Mouse (Mus musculus) limb, embryonic 14.5 days (tissue): Measurements from ENCODE around the gene Spata13. TPM values are rescaled to one million over a fixed set of nuclear protein-coding genes. Genes with fewer than 3 reads are reported as not detected.
A peak's percentile ranks its signal among the peaks of the same experiment; 100 is the strongest.

Source experiments
- ATAC-seq: fragments of 200-750 bp; cut with Nextera tagmentation; 2 replicates; pipeline ENCODE4 v1.8.0; 2017; ENCODE audit warnings: low read depth, moderate number of reproducible peaks, moderate TSS enrichment; ENCODE audit not compliant: low FRiP score
- DNase-seq: peaks from one replicate; pipeline ENCODE4 v3.0.0-alpha.2; 2015; ENCODE audit warnings: low spot score
- H3K27ac ChIP-seq: fragments of 300-500 bp; sonication (generic); replicated peaks from 2 replicates; pipeline ENCODE4 v1.5.1; 2014; ENCODE audit warnings: low read depth, mild to moderate bottlenecking, low read length, moderate library complexity, mixed read lengths
- H3K27me3 ChIP-seq: fragments of 300-500 bp; sonication (generic); 2 replicates; pipeline ENCODE4 v1.6.1; 2014; ENCODE audit warnings: low read length, mixed read lengths; ENCODE audit not compliant: control insufficient read depth, insufficient read depth
- H3K36me3 ChIP-seq: fragments of 300-500 bp; sonication (generic); 2 replicates; pipeline ENCODE4 v1.6.1; 2014; ENCODE audit warnings: mild to moderate bottlenecking, low read length, moderate library complexity, mixed read lengths; ENCODE audit not compliant: control insufficient read depth, insufficient read depth
- H3K4me1 ChIP-seq: fragments of 300-500 bp; sonication (generic); 2 replicates; pipeline ENCODE4 v1.6.1; 2014; ENCODE audit warnings: antibody characterized with exemption, low read length, mixed read lengths; ENCODE audit not compliant: control insufficient read depth, insufficient read depth
- H3K4me2 ChIP-seq: fragments of 300-500 bp; sonication (generic); replicated peaks from 2 replicates; pipeline ENCODE4 v1.6.1; 2014; ENCODE audit warnings: low read depth, mild to moderate bottlenecking, low read length, moderate library complexity; ENCODE audit not compliant: severe bottlenecking
- H3K4me3 ChIP-seq: fragments of 300-500 bp; sonication (generic); replicated peaks from 2 replicates; pipeline ENCODE4 v1.5.1; 2014; ENCODE audit warnings: low read length
- H3K9ac ChIP-seq: fragments of 300-500 bp; sonication (generic); 2 replicates; pipeline ENCODE4 v1.6.1; 2014; ENCODE audit warnings: mild to moderate bottlenecking, low read depth, low read length, moderate library complexity; ENCODE audit not compliant: severe bottlenecking
- H3K9me3 ChIP-seq: fragments of 300-500 bp; sonication (generic); 2 replicates; pipeline ENCODE4 v1.6.1; 2016; ENCODE audit warnings: low read length; ENCODE audit not compliant: control insufficient read depth
- POLR2A ChIP-seq: fragments of 200-500 bp; IDR thresholded peaks from 2 replicates; pipeline ENCODE4 v1.8.0; 2012; ENCODE audit warnings: inconsistent platforms, mild to moderate bottlenecking, moderate library complexity, borderline replicate concordance; ENCODE audit not compliant: insufficient read depth, insufficient read length; ENCODE audit errors: extremely low read depth
- WGBS: fragments of 180-500 bp; shearing (Covaris S2); extraction: QIAGEN DNeasy Blood & Tissue Kit; methylation state at CpG from one replicate; pipeline ENCODE4 v1.1.7; 2014; 5-methylcytosine and 5-hydroxymethylcytosine counted together
- polyA plus RNA-seq, 2 experiments: library from polyadenylated mRNA; depleted of rRNA in 1 of 2; stranded (reverse) in 1 of 2; unstranded in 1 of 2; fragments of >200 nt; fragmentation: Nextera tagmentation in 1 of 2; extraction: Ambion mirVana in 1 of 2; gene quantifications; 2 replicates each; pipeline versions ENCODE4 v1.2.1 to v1.2.3; 2012 to 2014

Spata13 gene
- 6.8 and 7.1 TPM in 2 replicates for polyA plus RNA-seq (2012; rRNA removed)
- polyA plus RNA-seq (2014; fragmentation: Nextera tagmentation; extraction: Ambion mirVana): 9.5 and 9.9 TPM in 2 replicates

GRCm38 (mm10) chr14:60633961-60634864 is at the start of gene Spata13:
Gene Spata13 (plus strand): TSS chr14:60634001.
- DNase-seq: peak; percentile 81
- 0 out of 2 replicates have a peak, but pooled peaks have one; percentile 10 for TF ChIP-seq POLR2A
- Histone ChIP-seq H3K9ac (peak within 1 kb of the TSS; percentile 60), H3K27me3 (peaks cover 6% of the 10 kb centered on the region; the same call in 1 of the 2 replicates), H3K36me3 (no peaks in the 10 kb centered on the region), H3K4me1 (peaks cover 14% of the 10 kb centered on the region), H3K4me3 (peak within 1 kb of the TSS; percentile 61), H3K4me2 (peak within 1 kb of the TSS; percentile 99), H3K27ac (no peak within 1 kb of the TSS), H3K9me3 (no peaks in the 10 kb centered on the region)
- ATAC-seq: peak; percentile 93
- WGBS: 2% methylated on average over 37 of the region's 50 CpGs

DNA sequence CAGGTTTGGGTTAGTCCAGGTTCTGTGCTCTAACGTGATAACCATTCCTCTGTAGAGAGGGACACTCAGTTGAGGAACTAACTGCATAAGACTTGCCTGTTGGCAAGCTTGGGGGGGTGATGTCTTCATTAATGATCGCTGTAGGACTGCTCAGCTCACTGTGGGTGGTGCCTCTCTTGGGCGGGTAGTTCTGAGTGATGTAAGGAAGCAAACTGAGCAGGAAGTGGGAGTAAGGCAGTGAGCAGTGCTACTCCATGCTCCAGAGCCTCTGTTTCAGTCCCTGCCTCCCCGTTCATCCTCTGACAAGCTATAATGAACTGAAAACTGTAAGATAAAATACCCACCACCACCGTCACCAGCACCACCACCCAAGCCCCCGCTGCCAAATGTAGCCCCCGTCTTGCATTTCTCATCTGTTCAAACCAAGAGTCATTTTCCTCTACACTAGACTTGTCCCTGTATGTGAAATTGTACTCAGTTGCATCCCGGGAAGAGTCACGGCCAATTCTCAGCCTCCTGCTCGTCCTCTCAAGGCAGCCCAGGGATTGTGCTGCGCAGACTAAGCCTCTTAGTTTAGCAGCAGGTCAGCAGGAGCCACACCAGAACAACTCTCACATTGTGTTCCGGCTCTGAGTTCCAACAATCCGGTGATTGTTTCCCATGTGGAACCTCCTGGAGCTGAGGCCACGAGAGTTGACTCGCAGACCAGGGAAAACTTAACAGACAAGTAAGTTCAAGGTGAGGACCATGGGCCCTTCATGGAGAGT is 46.9 kb upstream of the Spata13 start:
- Histone ChIP-seq H3K4me3 (no peak overlapping the region), H3K27ac (no peak overlapping the region), H3K9me3 (no peaks in the 10 kb centered on the region), H3K4me2 (no peak overlapping the region), H3K27me3 (no peaks in the 10 kb centered on the region), H3K4me1 (no peaks in the 10 kb centered on the region; the same call in 1 of the 2 replicates), H3K36me3 (no peaks in the 10 kb centered on the region), H3K9ac (no peak overlapping the region)
- ATAC-seq (no peak), DNase-seq (no peak)
- WGBS: 57% methylated on average over 15 of the region's 15 CpGs
- no peak for TF ChIP-seq POLR2A

GRCm38 (mm10) chr14:60589001-60589400 is 44.8 kb upstream of the Spata13 start:
- no peak for ATAC-seq
- WGBS: 76% methylated on average over 2 of the region's 2 CpGs
- no peak overlapping the region for H3K9ac ChIP-seq
- no peak for DNase-seq
- no peaks in the 10 kb centered on the region for H3K36me3 ChIP-seq
- H3K4me2 ChIP-seq: no peak overlapping the region
- TF ChIP-seq POLR2A: no peak
- no peaks in the 10 kb centered on the region for H3K9me3 ChIP-seq
- no peak overlapping the region for H3K27ac ChIP-seq
- no peak overlapping the region for H3K4me3 ChIP-seq
- H3K4me1 ChIP-seq: peaks cover 6% of the 10 kb centered on the region
- H3K27me3 ChIP-seq: no peaks in the 10 kb centered on the region

- H3K4me2 ChIP-seq: no peak overlapping the region
- peaks cover 7% of the 10 kb centered on the region for H3K4me1 ChIP-seq
- H3K4me3 ChIP-seq: no peak overlapping the region
- ATAC-seq (no peak), DNase-seq (no peak)
- no peaks in the 10 kb centered on the region for H3K27me3 ChIP-seq
- no peaks in the 10 kb centered on the region for H3K36me3 ChIP-seq
- H3K9ac ChIP-seq: no peak overlapping the region
- 80% methylated on average over 5 of the region's 5 CpGs for WGBS
- H3K9me3 ChIP-seq: no peaks in the 10 kb centered on the region
- no peak overlapping the region for H3K27ac ChIP-seq
- no peak for TF ChIP-seq POLR2A
Observed at GRCm38 (mm10) chr14:60592339-60592738, 41.5 kb upstream of the Spata13 start.

DNA sequence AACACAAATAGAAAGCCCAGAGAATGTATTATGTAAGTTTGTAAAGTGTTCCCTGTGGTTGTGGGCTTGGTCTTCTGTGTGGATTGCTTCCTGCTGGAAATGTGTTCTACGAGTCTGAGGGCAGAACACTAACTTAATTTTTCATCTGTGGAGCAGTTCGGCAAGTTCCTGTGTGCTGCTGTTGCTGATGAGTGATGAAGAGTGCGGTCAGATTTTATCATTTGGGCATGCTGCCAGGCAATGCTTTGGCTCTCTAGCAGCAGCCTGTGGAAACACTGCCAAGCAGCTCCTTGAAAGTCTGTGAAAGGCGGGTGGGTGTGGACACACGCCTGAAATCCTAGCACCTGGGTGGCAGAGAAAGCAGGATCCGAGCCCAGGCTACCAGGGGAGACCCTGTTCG is 41.0 kb upstream of the Spata13 start:
- Histone ChIP-seq H3K4me3 (no peak overlapping the region), H3K36me3 (no peaks in the 10 kb centered on the region), H3K4me2 (no peak overlapping the region; the same call in 1 of the 2 replicates), H3K27me3 (no peaks in the 10 kb centered on the region), H3K27ac (no peak overlapping the region), H3K9ac (no peak overlapping the region), H3K9me3 (no peaks in the 10 kb centered on the region), H3K4me1 (peaks cover 8% of the 10 kb centered on the region)
- DNase-seq (peak; percentile 81), ATAC-seq (0 out of 2 replicates have a peak, but pooled peaks have one; percentile 19)
- WGBS: 23% methylated on average over 7 of the region's 7 CpGs
- no peak for TF ChIP-seq POLR2A
